Mouse (Mus musculus) megakaryocyte, embryonic 14.5 days (primary cell): ENCODE data around the gene Maea.

Experiments used
- FLI1 ChIP-seq: IDR thresholded peaks from 2 replicates; pipeline ENCODE4 v1.6.1; 2012; ENCODE audit warnings: low read length, inconsistent platforms, mixed read lengths
- GATA1 ChIP-seq: IDR thresholded peaks from 3 replicates; pipeline ENCODE4 v1.6.1; 2012; ENCODE audit warnings: mixed read lengths, low read length, inconsistent platforms, borderline replicate concordance

DNA sequence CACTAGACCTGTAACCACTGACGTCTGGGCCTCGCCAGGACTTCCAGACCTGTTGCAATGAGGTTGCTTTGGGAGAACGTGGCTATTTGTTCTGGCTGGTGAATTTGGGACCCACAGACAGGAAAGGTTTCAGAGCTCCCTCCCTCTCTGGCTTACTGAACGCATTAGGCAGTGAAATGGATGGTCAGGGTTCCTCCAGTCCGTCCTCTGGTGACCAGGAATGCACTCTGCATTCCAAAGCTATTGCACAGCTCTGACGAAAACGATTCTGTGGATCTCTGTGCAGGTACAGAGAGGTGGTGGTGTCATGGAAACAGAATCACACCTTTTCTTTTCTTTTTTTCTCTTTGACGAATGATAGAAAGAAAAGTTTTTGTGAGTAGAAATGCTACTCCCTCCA, 1.9 kb downstream of the Maea start:
- no peak for TF ChIP-seq GATA1
- TF ChIP-seq FLI1 = no peak
